Mouse (Mus musculus): ENCODE measurements at regions not wholly inside any gene's neighbourhood (a gene's known extent, or its start where the extent isn't known, plus 50 kb on each side); places are given as distances from the start of the nearest gene placed in this dataset.
A peak's percentile ranks its signal among the peaks of the same experiment; 100 is the strongest.

- Histone ChIP-seq H3K36me3 (ENCODE audit: control insufficient read depth, insufficient read depth) (no peaks in the 10 kb centered on the region), H3K4me2 (ENCODE audit: low read depth) (no peak overlapping the region), H3K4me3 (no peak overlapping the region), H3K79me2 (ENCODE audit: control insufficient read depth, insufficient read depth) (no peaks in the 10 kb centered on the region), H3K27me3 (ENCODE audit: control insufficient read depth, insufficient read depth, insufficient read length) (no peaks in the 10 kb centered on the region), H3ac (ENCODE audit: control insufficient read depth, insufficient read length) (no peak overlapping the region)
- TF ChIP-seq MAX (IDR thresholded peaks at IDR 0.05; ENCODE audit: low read depth) = no peak
- no peak for TF ChIP-seq MYOG (IDR thresholded peaks at IDR 0.05; ENCODE audit: control insufficient read depth in 1 of 3, insufficient read depth in 1 of 3, insufficient read length in 2 of 3, low read depth in 2 of 3)
- no peak for TF ChIP-seq POLR2A (IDR thresholded peaks at IDR 0.05; ENCODE audit: insufficient read length, low read depth)
- no peak for TF ChIP-seq CEBPB (IDR thresholded peaks at IDR 0.05; ENCODE audit: insufficient read depth, poor library complexity, severe bottlenecking)
- TF ChIP-seq TCF3 (IDR thresholded peaks at IDR 0.05; ENCODE audit: insufficient read length, low read depth) = no peak
- no peak for TF ChIP-seq MYOD1 (IDR thresholded peaks at IDR 0.05; ENCODE audit: control insufficient read depth in 1 of 3, insufficient read length in 2 of 3, low read depth in 2 of 3)
- TF ChIP-seq POLR2AphosphoS2 (IDR thresholded peaks at IDR 0.05; ENCODE audit: insufficient read length, low read depth) = no peak
- TF ChIP-seq E2F4 (IDR thresholded peaks at IDR 0.05; ENCODE audit: insufficient read depth) = no peak
- TF ChIP-seq SRF (IDR thresholded peaks at IDR 0.05; ENCODE audit: control insufficient read depth, insufficient read length, low read depth) = no peak
- TF ChIP-seq USF1 (IDR thresholded peaks at IDR 0.05; ENCODE audit: low read depth) = no peak
- no peak for TF ChIP-seq TCF12 (IDR thresholded peaks at IDR 0.05; ENCODE audit: insufficient read depth, poor library complexity, severe bottlenecking)
- no peak for TF ChIP-seq REST (IDR thresholded peaks at IDR 0.05; ENCODE audit: insufficient read depth, insufficient read length)
Observed at GRCm38 (mm10) chr5:119400223-119400935, 270.1 kb upstream of the Tbx3 start.

DNA sequence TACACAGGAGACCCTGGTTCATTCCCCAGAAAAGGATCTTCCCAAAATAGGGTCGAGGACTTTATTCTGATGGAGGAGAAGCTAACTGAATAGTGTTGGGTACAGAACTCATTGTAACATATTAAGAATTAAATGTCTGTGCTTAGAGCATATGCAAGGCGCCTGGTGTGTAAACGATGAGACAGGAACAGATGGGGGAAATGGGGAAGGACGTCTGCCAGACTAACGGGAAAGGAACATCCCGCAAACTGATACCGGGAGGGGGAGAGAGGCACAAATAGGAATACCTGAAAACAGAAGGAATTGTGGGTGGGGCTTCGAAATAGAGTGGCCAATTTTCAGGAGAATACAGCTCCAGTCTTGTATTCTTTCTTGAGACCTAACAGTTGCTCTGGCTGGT is 268.6 kb upstream of the Tbx3 start:
- Histone ChIP-seq H3K27me3 (ENCODE audit: control insufficient read depth, insufficient read depth, insufficient read length) (no peaks in the 10 kb centered on the region), H3K4me2 (ENCODE audit: low read depth) (no peak overlapping the region), H3K79me2 (ENCODE audit: control insufficient read depth, insufficient read depth) (no peaks in the 10 kb centered on the region), H3K4me3 (no peak overlapping the region), H3K36me3 (ENCODE audit: control insufficient read depth, insufficient read depth) (no peaks in the 10 kb centered on the region), H3ac (ENCODE audit: control insufficient read depth, insufficient read length) (no peak overlapping the region)
- no peak for TF ChIP-seq TCF12 (IDR thresholded peaks at IDR 0.05; ENCODE audit: insufficient read depth, poor library complexity, severe bottlenecking)
- TF ChIP-seq E2F4 (IDR thresholded peaks at IDR 0.05; ENCODE audit: insufficient read depth) = no peak
- TF ChIP-seq TCF3 (IDR thresholded peaks at IDR 0.05; ENCODE audit: insufficient read length, low read depth) = no peak

DNA sequence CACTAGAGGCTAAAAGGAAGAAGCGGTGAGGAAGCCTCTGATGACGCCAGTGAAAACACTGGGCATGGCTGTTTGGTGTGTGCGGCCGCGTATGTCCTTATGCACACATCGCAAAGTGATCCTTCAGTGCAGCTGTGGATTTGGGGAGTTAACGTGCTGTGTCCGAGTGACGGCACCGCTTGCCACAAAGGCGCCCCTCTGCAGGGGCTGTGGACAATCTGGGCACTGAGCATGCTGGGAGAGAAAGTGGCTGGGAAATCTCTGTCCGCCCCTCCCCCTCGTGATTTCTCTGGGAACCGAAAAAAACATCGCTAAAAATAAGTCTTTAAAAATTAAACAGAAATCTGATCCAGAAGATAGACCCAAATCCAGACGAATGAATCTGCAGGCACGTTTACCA is 267.8 kb upstream of the Tbx3 start:
- no peak overlapping the region for H3K4me3 ChIP-seq
- no peak overlapping the region for H3ac ChIP-seq (ENCODE audit: control insufficient read depth, insufficient read length)

GRCm38 (mm10) chr5:119410966-119411365 is 259.5 kb upstream of the Tbx3 start:
- Histone ChIP-seq H3K4me2 (ENCODE audit: low read depth) (no peak overlapping the region), H3K36me3 (ENCODE audit: control insufficient read depth, insufficient read depth) (no peaks in the 10 kb centered on the region), H3ac (ENCODE audit: control insufficient read depth, insufficient read length) (no peak overlapping the region), H3K79me2 (ENCODE audit: control insufficient read depth, insufficient read depth) (no peaks in the 10 kb centered on the region), H3K4me3 (no peak overlapping the region), H3K27me3 (ENCODE audit: control insufficient read depth, insufficient read depth, insufficient read length) (no peaks in the 10 kb centered on the region)
- TF ChIP-seq MAX (IDR thresholded peaks at IDR 0.05; ENCODE audit: low read depth) (no peak), REST (IDR thresholded peaks at IDR 0.05; ENCODE audit: insufficient read depth, insufficient read length) (no peak), E2F4 (IDR thresholded peaks at IDR 0.05; ENCODE audit: insufficient read depth) (no peak), POLR2A (IDR thresholded peaks at IDR 0.05; ENCODE audit: insufficient read length, low read depth) (no peak), USF1 (IDR thresholded peaks at IDR 0.05; ENCODE audit: low read depth) (no peak), CEBPB (IDR thresholded peaks at IDR 0.05; ENCODE audit: insufficient read depth, poor library complexity, severe bottlenecking) (no peak), TCF3 (IDR thresholded peaks at IDR 0.05; ENCODE audit: insufficient read length, low read depth) (no peak), POLR2AphosphoS2 (IDR thresholded peaks at IDR 0.05; ENCODE audit: insufficient read length, low read depth) (no peak), SRF (IDR thresholded peaks at IDR 0.05; ENCODE audit: control insufficient read depth, insufficient read length, low read depth) (no peak), MYOG (IDR thresholded peaks at IDR 0.05; ENCODE audit: control insufficient read depth in 1 of 3, insufficient read depth in 1 of 3, insufficient read length in 2 of 3, low read depth in 2 of 3) (no peak), TCF12 (IDR thresholded peaks at IDR 0.05; ENCODE audit: insufficient read depth, poor library complexity, severe bottlenecking) (no peak)

More for the DNA sequence above, 267.8 kb upstream of the Tbx3 start:
- Histone ChIP-seq H3K79me2 (ENCODE audit: control insufficient read depth, insufficient read depth) (no peaks in the 10 kb centered on the region), H3K27me3 (ENCODE audit: control insufficient read depth, insufficient read depth, insufficient read length) (no peaks in the 10 kb centered on the region), H3K36me3 (ENCODE audit: control insufficient read depth, insufficient read depth) (no peaks in the 10 kb centered on the region), H3K4me2 (ENCODE audit: low read depth) (peak overlapping the region; percentile 34)
- TF ChIP-seq MYOD1 (IDR thresholded peaks at IDR 0.05; ENCODE audit: control insufficient read depth in 1 of 3, insufficient read length in 2 of 3, low read depth in 2 of 3) (peak in 1 of 3 experiments; percentile 10), E2F4 (IDR thresholded peaks at IDR 0.05; ENCODE audit: insufficient read depth) (no peak)

GRCm38 (mm10) chr5:119415835-119416234 is 254.6 kb upstream of the Tbx3 start:
- Histone ChIP-seq H3K4me3 (no peak overlapping the region), H3K4me2 (ENCODE audit: low read depth) (no peak overlapping the region), H3ac (ENCODE audit: control insufficient read depth, insufficient read length) (no peak overlapping the region), H3K36me3 (ENCODE audit: control insufficient read depth, insufficient read depth) (no peaks in the 10 kb centered on the region), H3K27me3 (ENCODE audit: control insufficient read depth, insufficient read depth, insufficient read length) (no peaks in the 10 kb centered on the region), H3K79me2 (ENCODE audit: control insufficient read depth, insufficient read depth) (no peaks in the 10 kb centered on the region)
- no peak for TF ChIP-seq MYOD1 (IDR thresholded peaks at IDR 0.05; ENCODE audit: control insufficient read depth in 1 of 3, insufficient read length in 2 of 3, low read depth in 2 of 3)
- TF ChIP-seq USF1 (IDR thresholded peaks at IDR 0.05; ENCODE audit: low read depth) = no peak
- no peak for TF ChIP-seq MYOG (IDR thresholded peaks at IDR 0.05; ENCODE audit: control insufficient read depth in 1 of 3, insufficient read depth in 1 of 3, insufficient read length in 2 of 3, low read depth in 2 of 3)
- no peak for TF ChIP-seq SRF (IDR thresholded peaks at IDR 0.05; ENCODE audit: control insufficient read depth, insufficient read length, low read depth)
- TF ChIP-seq E2F4 (IDR thresholded peaks at IDR 0.05; ENCODE audit: insufficient read depth) = no peak
- TF ChIP-seq TCF12 (IDR thresholded peaks at IDR 0.05; ENCODE audit: insufficient read depth, poor library complexity, severe bottlenecking) = no peak
- no peak for TF ChIP-seq POLR2AphosphoS2 (IDR thresholded peaks at IDR 0.05; ENCODE audit: insufficient read length, low read depth)
- TF ChIP-seq TCF3 (IDR thresholded peaks at IDR 0.05; ENCODE audit: insufficient read length, low read depth) = no peak
- TF ChIP-seq CEBPB (IDR thresholded peaks at IDR 0.05; ENCODE audit: insufficient read depth, poor library complexity, severe bottlenecking) = no peak
- TF ChIP-seq MAX (IDR thresholded peaks at IDR 0.05; ENCODE audit: low read depth) = no peak
- TF ChIP-seq POLR2A (IDR thresholded peaks at IDR 0.05; ENCODE audit: insufficient read length, low read depth) = no peak
- TF ChIP-seq REST (IDR thresholded peaks at IDR 0.05; ENCODE audit: insufficient read depth, insufficient read length) = no peak
